Mouse (Mus musculus): ENCODE data around the gene Zfyve19.

Gene Zfyve19

GRCm38 (mm10) chr2:119196316-119197108 is 11.9 kb upstream of the Zfyve19 start:
- DNase-seq (ENCODE audit: low spot score in 2 of 2), result no peak

DNA sequence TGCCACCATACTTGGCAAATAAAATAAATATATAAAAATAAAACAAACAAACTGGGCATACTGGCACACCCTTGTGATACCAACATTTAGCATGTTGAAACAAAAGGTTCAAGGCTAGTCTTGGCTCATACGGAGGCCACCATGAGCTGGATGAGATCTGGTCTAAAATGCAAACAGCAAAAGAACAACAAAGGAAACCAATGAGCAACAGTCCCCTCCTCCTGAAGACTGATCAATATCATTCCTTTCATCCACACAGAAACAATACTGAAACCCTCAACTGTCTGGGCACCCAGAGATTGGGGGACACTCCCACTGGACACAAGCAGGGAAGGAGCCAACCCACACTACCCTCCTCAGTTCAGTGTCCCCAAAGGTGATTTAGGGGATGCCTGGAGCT is 10.9 kb upstream of the Zfyve19 start:
- no peak for DNase-seq (ENCODE audit: low spot score in 2 of 2)

DNA sequence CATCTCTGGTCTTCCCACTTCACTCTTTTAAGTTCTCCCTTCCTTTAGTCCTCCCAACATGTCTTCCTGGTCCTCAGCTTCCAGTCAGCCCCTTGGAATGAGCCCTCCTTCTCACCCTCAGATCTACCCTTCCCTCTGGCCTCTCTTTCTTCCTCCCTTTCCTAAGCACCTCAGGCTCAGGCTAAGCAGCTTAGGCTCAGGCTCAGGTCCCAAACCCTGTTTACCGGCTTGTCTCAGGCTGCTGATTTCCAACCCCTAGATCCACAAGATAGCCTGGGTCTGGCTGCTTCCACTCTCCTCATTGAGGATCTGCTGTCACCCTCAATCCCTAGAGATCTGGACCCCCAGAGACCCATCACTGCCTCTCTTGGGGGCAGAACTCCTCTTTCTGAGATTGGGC is 10.4 kb upstream of the Zfyve19 start:
- no peak for DNase-seq (ENCODE audit: low spot score in 2 of 2)

- no peak for DNase-seq (ENCODE audit: low spot score in 2 of 2)
Observed at GRCm38 (mm10) chr2:119198934-119199333, 9.5 kb upstream of the Zfyve19 start.

DNA sequence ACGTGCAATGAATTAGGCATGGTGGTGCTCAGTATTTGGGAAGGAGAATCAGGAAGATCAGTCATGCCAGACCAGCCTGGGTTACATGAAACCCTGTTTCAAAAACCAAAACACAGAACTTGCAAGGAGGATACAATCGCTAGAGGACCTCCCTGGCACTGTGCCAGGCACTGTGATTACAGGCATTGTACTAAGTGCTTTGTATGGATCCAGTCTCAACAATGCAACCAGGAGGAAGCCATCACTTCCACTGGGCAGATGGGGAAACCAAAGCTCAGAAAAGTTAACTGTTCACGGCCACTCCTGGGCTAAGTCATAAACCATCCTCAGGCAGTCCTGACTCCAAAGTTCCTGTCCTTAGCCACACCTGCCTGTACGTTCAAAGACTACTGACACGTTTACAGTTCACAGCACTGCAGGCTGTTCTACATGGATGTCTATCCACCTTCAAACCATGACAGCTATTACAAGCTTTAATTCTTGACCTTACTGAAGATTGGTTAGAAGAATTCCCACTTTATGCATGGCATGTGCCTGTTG is 5.4 kb upstream of the Zfyve19 start:
- no peak for DNase-seq (ENCODE audit: low spot score in 2 of 2)

- DNase-seq (ENCODE audit: low spot score in 2 of 2), result no peak
Observed at GRCm38 (mm10) chr2:119203871-119204460, 4.5 kb upstream of the Zfyve19 start.

DNA sequence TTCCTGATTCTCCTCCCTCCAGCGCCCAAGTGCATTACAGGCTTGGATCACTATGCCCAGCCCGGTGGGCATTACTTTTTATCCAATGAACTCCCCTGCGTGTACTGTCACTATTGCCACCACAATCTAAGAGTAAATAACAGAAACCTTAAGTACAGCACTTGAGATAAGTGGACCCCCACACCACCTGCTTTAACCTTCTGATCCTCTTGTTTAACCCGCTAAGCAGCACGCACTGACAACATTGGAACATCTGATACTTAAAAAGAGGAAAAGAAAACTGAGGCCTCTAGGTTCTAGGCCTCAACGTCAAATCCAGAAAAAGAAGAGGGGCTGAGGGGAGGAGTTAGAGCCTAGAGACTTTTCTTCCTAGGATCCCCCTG is 465 bp upstream of the Zfyve19 start:
- peak in 1 of 2 experiments; percentile 18 for DNase-seq (ENCODE audit: low spot score in 2 of 2)

- no peak for DNase-seq (ENCODE audit: low spot score in 2 of 2)
Observed at GRCm38 (mm10) chr2:119209176-119209507, 725 bp downstream of the Zfyve19 start.

DNA sequence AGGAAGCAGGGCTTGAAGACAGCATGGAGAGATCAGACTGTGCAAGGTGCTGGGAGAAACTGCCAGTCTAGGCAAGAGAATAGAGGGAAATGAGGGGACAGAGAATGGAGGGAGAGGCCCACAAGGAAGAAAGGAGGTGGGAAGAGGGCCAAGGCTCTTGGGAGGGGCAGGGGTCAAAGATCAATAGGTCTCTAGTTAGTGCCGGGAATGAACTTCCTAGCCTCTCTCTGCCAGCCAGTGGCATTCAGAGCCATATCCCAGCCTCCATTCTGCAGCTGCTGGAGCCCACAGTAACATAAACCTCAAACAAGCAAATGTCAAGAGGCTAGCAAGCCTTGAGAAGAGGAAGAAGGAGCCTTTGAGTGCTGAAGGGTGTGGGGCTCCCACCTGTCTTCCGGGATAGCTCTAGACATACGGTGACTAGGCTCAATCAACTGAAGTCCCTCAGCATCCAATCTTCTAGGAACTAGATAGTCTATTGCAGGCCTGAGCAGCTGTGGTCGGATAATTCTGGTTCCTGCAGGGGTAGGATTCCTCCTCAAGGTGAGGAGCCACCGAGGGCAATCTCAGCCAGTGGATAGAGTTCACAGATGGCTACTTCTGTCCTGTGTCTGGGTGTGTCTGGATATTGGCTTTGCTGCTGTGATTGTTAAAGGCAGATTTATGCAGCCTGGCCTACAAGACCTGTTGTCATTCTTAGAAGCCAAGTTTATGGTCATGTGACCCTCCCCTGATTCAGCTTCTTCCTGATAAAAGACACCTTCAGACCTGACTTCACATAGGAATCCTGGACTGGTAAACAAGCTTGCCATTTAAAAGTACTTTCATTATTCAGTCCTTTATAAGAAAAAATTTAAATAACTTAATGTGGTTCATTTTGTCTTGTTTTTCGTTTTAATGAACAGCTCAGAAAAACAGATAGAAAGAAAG is 21.6 kb downstream of the Zfyve19 start, which contains the start of gene Ppp1r14d:
Gene Ppp1r14d (minus strand): TSS at position 132 of the 930 bp plus-strand sequence.
- DNase-seq (ENCODE audit: low spot score in 2 of 2), result no peak

GRCm38 (mm10) chr2:119236682-119237209 is 28.3 kb downstream of the Zfyve19 start:
- no peak for DNase-seq (ENCODE audit: low spot score in 2 of 2)

GRCm38 (mm10) chr2:119237210-119237870 is 28.9 kb downstream of the Zfyve19 start, which contains the start of gene Spint1:
Spint1 (plus strand) TSS chr2:119237362.
- peak in 1 of 2 experiments; percentile 18 for DNase-seq (ENCODE audit: low spot score in 2 of 2)

DNA sequence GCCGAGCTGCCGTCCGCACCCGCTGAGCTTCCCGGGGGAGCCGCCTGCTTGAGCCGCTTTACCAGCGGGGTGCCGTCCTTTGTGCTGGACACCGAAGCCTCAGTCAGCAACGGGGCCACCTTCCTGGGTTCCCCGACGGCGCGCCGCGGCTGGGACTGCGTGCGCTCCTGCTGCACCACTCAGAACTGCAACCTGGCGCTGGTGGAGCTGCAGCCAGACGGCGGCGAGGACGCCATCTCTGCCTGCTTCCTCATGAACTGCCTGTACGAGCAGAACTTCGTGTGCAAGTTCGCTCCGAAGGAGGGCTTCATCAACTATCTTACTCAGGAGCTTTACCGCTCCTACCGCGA is 29.4 kb downstream of the Zfyve19 start:
- peak in 1 of 2 experiments; percentile 20 for DNase-seq (ENCODE audit: low spot score in 2 of 2)

GRCm38 (mm10) chr2:119238671-119239070 is 30.3 kb downstream of the Zfyve19 start:
- DNase-seq (ENCODE audit: low spot score in 2 of 2), result no peak

DNA sequence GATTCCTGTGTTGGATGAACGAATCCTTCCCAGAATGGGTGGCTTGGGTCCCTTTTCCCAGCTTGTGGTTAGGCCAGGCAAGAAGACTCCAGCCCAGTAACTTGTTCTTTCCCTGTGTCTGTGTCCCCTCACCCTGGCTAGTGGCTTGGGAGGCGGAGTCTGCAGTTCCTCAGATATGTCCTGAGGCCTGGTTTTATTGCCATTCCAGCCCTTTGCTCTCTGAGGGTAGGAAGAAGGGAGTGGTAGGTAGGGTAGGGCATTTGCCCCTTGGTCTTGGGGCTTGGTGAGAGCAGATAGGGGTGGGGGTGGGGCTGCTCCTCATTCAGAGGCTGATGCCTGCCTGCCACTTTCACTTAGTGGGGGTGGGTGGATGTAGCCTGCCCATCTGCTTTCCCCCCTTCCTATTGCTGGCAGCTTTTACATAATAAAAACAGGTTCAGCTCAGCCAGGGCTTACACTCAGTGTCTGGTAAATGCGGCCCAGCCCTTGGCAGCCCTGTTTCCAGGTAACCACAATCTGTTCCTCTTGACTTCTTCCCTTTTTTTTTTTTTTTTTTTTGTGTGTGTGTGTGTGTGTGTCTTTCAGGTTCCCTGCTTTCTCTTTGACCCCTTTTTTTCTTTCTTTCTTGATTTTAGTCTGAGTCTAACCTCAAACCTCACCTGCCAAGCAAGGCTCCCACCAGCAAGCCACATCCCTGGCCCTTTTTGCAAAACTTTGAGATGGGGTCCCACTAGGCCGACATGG is 31.8 kb downstream of the Zfyve19 start:
- DNase-seq (ENCODE audit: low spot score in 2 of 2), result no peak

- DNase-seq (ENCODE audit: low spot score in 2 of 2), result no peak
Observed at GRCm38 (mm10) chr2:119240819-119241186, 32.4 kb downstream of the Zfyve19 start.

DNA sequence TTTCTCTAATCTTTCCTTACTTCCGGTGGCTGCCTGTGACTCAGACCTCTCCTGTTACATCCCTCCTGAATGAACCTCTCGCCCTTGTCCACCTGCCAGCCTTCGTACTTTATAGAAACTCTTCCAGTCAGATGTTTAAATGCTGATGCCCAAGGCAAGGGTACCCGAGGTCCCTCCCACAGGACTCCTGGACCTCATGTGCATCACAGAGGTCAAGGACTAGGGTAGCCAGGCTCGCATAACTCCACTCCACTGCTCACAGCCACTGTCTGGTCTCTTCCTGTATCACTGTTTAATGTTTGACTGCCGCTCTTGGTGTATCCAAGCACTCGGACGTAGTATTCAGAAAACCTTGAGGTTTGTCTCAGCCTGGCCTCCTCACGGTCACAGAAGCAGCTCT is 34.1 kb downstream of the Zfyve19 start:
- no peak for DNase-seq (ENCODE audit: low spot score in 2 of 2)

DNA sequence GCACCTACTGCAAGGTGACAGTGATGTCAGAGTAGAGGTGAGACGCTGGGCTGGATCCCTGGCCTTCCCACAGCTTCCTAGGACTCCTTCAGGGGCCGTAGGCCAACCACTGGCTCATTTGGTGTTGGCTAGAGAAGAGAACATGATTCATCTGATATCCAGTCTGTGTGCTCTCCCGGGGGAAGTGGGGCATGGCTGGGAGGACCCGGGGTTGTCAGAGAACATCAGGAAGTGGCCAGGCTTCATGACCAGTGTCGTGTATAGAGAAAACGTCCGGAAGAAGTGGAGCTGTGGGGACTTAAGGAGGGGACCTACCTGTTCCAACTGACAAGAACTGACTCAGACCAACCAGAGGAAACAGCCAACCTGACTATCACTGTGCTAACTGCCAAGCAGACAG is 36.8 kb downstream of the Zfyve19 start:
- no peak for DNase-seq (ENCODE audit: low spot score in 2 of 2)

DNA sequence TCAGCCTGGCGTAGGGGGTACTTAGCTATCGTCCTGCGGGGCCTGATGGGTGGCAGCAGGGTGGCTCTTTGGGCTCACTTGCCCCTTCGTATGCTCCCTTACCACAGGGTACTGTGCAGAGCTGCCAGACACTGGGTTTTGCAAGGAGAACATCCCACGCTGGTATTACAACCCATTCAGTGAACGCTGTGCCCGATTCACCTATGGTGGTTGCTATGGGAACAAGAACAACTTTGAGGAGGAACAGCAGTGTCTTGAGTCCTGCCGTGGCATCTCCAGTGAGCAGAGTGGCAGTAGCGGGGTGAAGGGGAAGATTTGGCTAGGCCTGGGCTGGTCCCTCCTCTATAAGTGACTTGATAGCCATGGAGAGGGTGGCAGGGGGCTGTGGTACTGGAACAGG is 39.5 kb downstream of the Zfyve19 start:
- DNase-seq (ENCODE audit: low spot score in 2 of 2), result no peak

- DNase-seq (ENCODE audit: low spot score in 2 of 2), result no peak
Observed at GRCm38 (mm10) chr2:119249592-119250061, 41.2 kb downstream of the Zfyve19 start.

GRCm38 (mm10) chr2:119250377-119250776 is 42.0 kb downstream of the Zfyve19 start:
- DNase-seq (ENCODE audit: low spot score in 2 of 2), result no peak
